Mouse (Mus musculus): ENCODE measurements at regions not wholly inside any gene's neighbourhood (a gene's known extent, or its start where the extent isn't known, plus 50 kb on each side); places are given as distances from the start of the nearest gene placed in this dataset.

- H3K4me3 ChIP-seq (ENCODE audit: low read depth, low read length): no peak overlapping the region
- no peak overlapping the region for H3K9ac ChIP-seq (ENCODE audit: low read depth, low read length)
- H3K4me2 ChIP-seq (ENCODE audit: low read length): no peak overlapping the region
- WGBS: 37% methylated on average over 9 of the region's 9 CpGs
- H3K27me3 ChIP-seq (ENCODE audit: control insufficient read depth, insufficient read depth, low read depth, low read length): no peaks in the 10 kb centered on the region
- no peaks in the 10 kb centered on the region for H3K9me3 ChIP-seq (replicated peaks; ENCODE audit: control insufficient read depth, low read length, poor library complexity, severe bottlenecking)
- H3K4me1 ChIP-seq (ENCODE audit: control insufficient read depth, insufficient read depth, low read length): no peaks in the 10 kb centered on the region
- H3K36me3 ChIP-seq (ENCODE audit: control insufficient read depth, insufficient read depth, low read length): no peaks in the 10 kb centered on the region
- no peak overlapping the region for H3K27ac ChIP-seq (ENCODE audit: low read length)
- no peak for ATAC-seq
Measured at GRCm38 (mm10) chr5:128491155-128491554, 58.3 kb upstream of the Tmem132d start.

GRCm38 (mm10) chr5:128488872-128489580 lies 56.1 kb upstream of the Tmem132d start:
- Histone ChIP-seq H3K4me2 (ENCODE audit: low read length) (no peak overlapping the region), H3K27ac (ENCODE audit: low read length) (no peak overlapping the region), H3K27me3 (ENCODE audit: control insufficient read depth, insufficient read depth, low read depth, low read length) (no peaks in the 10 kb centered on the region), H3K9me3 (replicated peaks; ENCODE audit: control insufficient read depth, low read length, poor library complexity, severe bottlenecking) (no peaks in the 10 kb centered on the region), H3K4me3 (ENCODE audit: low read depth, low read length) (no peak overlapping the region), H3K36me3 (ENCODE audit: control insufficient read depth, insufficient read depth, low read length) (no peaks in the 10 kb centered on the region), H3K9ac (ENCODE audit: low read depth, low read length) (no peak overlapping the region), H3K4me1 (ENCODE audit: control insufficient read depth, insufficient read depth, low read length) (no peaks in the 10 kb centered on the region)
- WGBS: 87% methylated on average over 4 of the region's 4 CpGs
- no peak for ATAC-seq

- no peak for ATAC-seq
- WGBS: 76% methylated on average over 3 of the region's 3 CpGs
- H3K9ac ChIP-seq (ENCODE audit: low read depth, low read length): no peak overlapping the region
- no peaks in the 10 kb centered on the region for H3K27me3 ChIP-seq (ENCODE audit: control insufficient read depth, insufficient read depth, low read depth, low read length)
- peaks cover 13% of the 10 kb centered on the region for H3K4me1 ChIP-seq (ENCODE audit: control insufficient read depth, insufficient read depth, low read length)
- no peak overlapping the region for H3K4me3 ChIP-seq (ENCODE audit: low read depth, low read length)
- no peaks in the 10 kb centered on the region for H3K36me3 ChIP-seq (ENCODE audit: control insufficient read depth, insufficient read depth, low read length)
- no peaks in the 10 kb centered on the region for H3K9me3 ChIP-seq (replicated peaks; ENCODE audit: control insufficient read depth, low read length, poor library complexity, severe bottlenecking)
- H3K27ac ChIP-seq (ENCODE audit: low read length): no peak overlapping the region
- no peak overlapping the region for H3K4me2 ChIP-seq (ENCODE audit: low read length)
Measured at GRCm38 (mm10) chr5:128487371-128487770, 54.5 kb upstream of the Tmem132d start.

GRCm38 (mm10) chr5:128484116-128484515 lies 51.2 kb upstream of the Tmem132d start:
- Histone ChIP-seq H3K9me3 (replicated peaks; ENCODE audit: control insufficient read depth, low read length, poor library complexity, severe bottlenecking) (no peaks in the 10 kb centered on the region; the same call in 1 of the 2 replicates), H3K4me1 (ENCODE audit: control insufficient read depth, insufficient read depth, low read length) (peaks cover 13% of the 10 kb centered on the region), H3K27me3 (ENCODE audit: control insufficient read depth, insufficient read depth, low read depth, low read length) (no peaks in the 10 kb centered on the region), H3K4me3 (ENCODE audit: low read depth, low read length) (no peak overlapping the region), H3K36me3 (ENCODE audit: control insufficient read depth, insufficient read depth, low read length) (no peaks in the 10 kb centered on the region), H3K9ac (ENCODE audit: low read depth, low read length) (no peak overlapping the region), H3K27ac (ENCODE audit: low read length) (no peak overlapping the region), H3K4me2 (ENCODE audit: low read length) (no peak overlapping the region)
- ATAC-seq: no peak
- WGBS: 20% methylated on average over 6 of the region's 6 CpGs

- H3K27me3 ChIP-seq (ENCODE audit: control insufficient read depth, insufficient read depth, low read depth, low read length): no peaks in the 10 kb centered on the region
- H3K36me3 ChIP-seq (ENCODE audit: control insufficient read depth, insufficient read depth, low read length): no peaks in the 10 kb centered on the region
- peak overlapping the region; percentile 57; the same call in 1 of the 2 replicates for H3K9ac ChIP-seq (ENCODE audit: low read depth, low read length)
- no peak overlapping the region for H3K27ac ChIP-seq (ENCODE audit: low read length)
- 3% methylated on average over 13 of the region's 13 CpGs for WGBS
- no peak for ATAC-seq
- no peaks in the 10 kb centered on the region; the same call in 1 of the 2 replicates for H3K9me3 ChIP-seq (replicated peaks; ENCODE audit: control insufficient read depth, low read length, poor library complexity, severe bottlenecking)
- peak overlapping the region; percentile 21 for H3K4me3 ChIP-seq (ENCODE audit: low read depth, low read length)
- peaks cover 13% of the 10 kb centered on the region for H3K4me1 ChIP-seq (ENCODE audit: control insufficient read depth, insufficient read depth, low read length)
- peak overlapping the region; percentile 56 for H3K4me2 ChIP-seq (ENCODE audit: low read length)
Measured at GRCm38 (mm10) chr5:128483441-128483810, 50.5 kb upstream of the Tmem132d start.

- ATAC-seq: peak; percentile 58
- H3K36me3 ChIP-seq (ENCODE audit: control insufficient read depth, insufficient read depth, low read length): no peaks in the 10 kb centered on the region
- H3K27me3 ChIP-seq (ENCODE audit: control insufficient read depth, insufficient read depth, low read depth, low read length): no peaks in the 10 kb centered on the region
- H3K4me1 ChIP-seq (ENCODE audit: control insufficient read depth, insufficient read depth, low read length): peaks cover 13% of the 10 kb centered on the region
- WGBS: 2% methylated on average over 20 of the region's 20 CpGs
- peak overlapping the region; percentile 56 for H3K4me2 ChIP-seq (ENCODE audit: low read length)
- H3K9me3 ChIP-seq (replicated peaks; ENCODE audit: control insufficient read depth, low read length, poor library complexity, severe bottlenecking): no peaks in the 10 kb centered on the region; the same call in 1 of the 2 replicates
- H3K27ac ChIP-seq (ENCODE audit: low read length): no peak overlapping the region
- H3K4me3 ChIP-seq (ENCODE audit: low read depth, low read length): peak overlapping the region; percentile 21
- peak overlapping the region; percentile 57 for H3K9ac ChIP-seq (ENCODE audit: low read depth, low read length)
Measured at GRCm38 (mm10) chr5:128482617-128483440, 50.0 kb upstream of the Tmem132d start.
